Mouse (Mus musculus) MN1 (cell line): ENCODE measurements around the gene Plxna4.
A peak's percentile ranks its signal among the peaks of the same experiment; 100 is the strongest.

Source experiments
- DNase-seq: peaks from one replicate; pipeline ENCODE4 v3.0.0-alpha.2; 2016; ENCODE audit warnings: low spot score

The Plxna4 gene

GRCm38 (mm10) chr6:32406316-32407095, 181.5 kb downstream of the Plxna4 start:
- DNase-seq = no peak

- peak; percentile 76 for DNase-seq
Observed at GRCm38 (mm10) chr6:32402560-32403235, 185.3 kb downstream of the Plxna4 start.

GRCm38 (mm10) chr6:32398261-32398660, 189.7 kb downstream of the Plxna4 start:
- DNase-seq = no peak

- DNase-seq = peak; percentile 87
Observed at GRCm38 (mm10) chr6:32397133-32397730, 190.8 kb downstream of the Plxna4 start.

- DNase-seq = no peak
Observed at GRCm38 (mm10) chr6:32395415-32395814, 192.6 kb downstream of the Plxna4 start.

- DNase-seq = no peak
Observed at GRCm38 (mm10) chr6:32392262-32392661, 195.7 kb downstream of the Plxna4 start.

GRCm38 (mm10) chr6:32388276-32388675, 199.7 kb downstream of the Plxna4 start:
- peak; percentile 87 for DNase-seq

GRCm38 (mm10) chr6:32386915-32387314, 201.1 kb downstream of the Plxna4 start:
- no peak for DNase-seq

GRCm38 (mm10) chr6:32384937-32385336, 203.1 kb downstream of the Plxna4 start:
- DNase-seq = no peak

GRCm38 (mm10) chr6:32384423-32384822, 203.6 kb downstream of the Plxna4 start:
- DNase-seq = no peak

- no peak for DNase-seq
Observed at GRCm38 (mm10) chr6:32381516-32381915, 206.5 kb downstream of the Plxna4 start.

- DNase-seq = peak; percentile 81
Observed at GRCm38 (mm10) chr6:32377181-32377580, 210.8 kb downstream of the Plxna4 start.

- DNase-seq = no peak
Observed at GRCm38 (mm10) chr6:32373931-32374361, 214.0 kb downstream of the Plxna4 start.

GRCm38 (mm10) chr6:32369092-32369491, 218.9 kb downstream of the Plxna4 start:
- DNase-seq = no peak

- DNase-seq = no peak
Observed at GRCm38 (mm10) chr6:32368408-32368807, 219.6 kb downstream of the Plxna4 start.

- no peak for DNase-seq
Observed at GRCm38 (mm10) chr6:32364933-32365332, 223.1 kb downstream of the Plxna4 start.

GRCm38 (mm10) chr6:32363489-32364068, 224.4 kb downstream of the Plxna4 start:
- DNase-seq = no peak

GRCm38 (mm10) chr6:32362421-32362820, 225.6 kb downstream of the Plxna4 start:
- no peak for DNase-seq

- no peak for DNase-seq
Observed at GRCm38 (mm10) chr6:32359675-32360074, 228.3 kb downstream of the Plxna4 start.

GRCm38 (mm10) chr6:32357497-32357896, 230.5 kb downstream of the Plxna4 start:
- DNase-seq = no peak

GRCm38 (mm10) chr6:32355559-32355958, 232.4 kb downstream of the Plxna4 start:
- DNase-seq = no peak

- DNase-seq = no peak
Observed at GRCm38 (mm10) chr6:32348996-32349395, 239.0 kb downstream of the Plxna4 start.

GRCm38 (mm10) chr6:32348126-32348525, 239.9 kb downstream of the Plxna4 start:
- no peak for DNase-seq
